Mouse (Mus musculus) forebrain, embryonic 13.5 days (tissue): ENCODE results near the gene Dpysl5. TPM values are rescaled to one million over a fixed set of nuclear protein-coding genes. Genes with fewer than 3 reads are reported as not detected.
A peak's percentile ranks its signal among the peaks of the same experiment; 100 is the strongest.

Experiments
- ATAC-seq: fragments of 200-750 bp; cut with Nextera tagmentation; 2 replicates; pipeline ENCODE4 v1.8.0; 2017
- H3K27ac ChIP-seq: fragments of 300-500 bp; sonication (generic); 2 replicates; pipeline ENCODE4 v1.5.1; 2015; ENCODE audit warnings: inconsistent platforms, mild to moderate bottlenecking, moderate library complexity
- H3K27me3 ChIP-seq: fragments of 300-500 bp; sonication (generic); 2 replicates; pipeline ENCODE4 v1.6.1; 2015; ENCODE audit warnings: mild to moderate bottlenecking, inconsistent platforms
- H3K36me3 ChIP-seq: fragments of 300-500 bp; sonication (generic); 2 replicates; pipeline ENCODE4 v1.6.1; 2015; ENCODE audit warnings: mild to moderate bottlenecking, inconsistent platforms; ENCODE audit not compliant: poor library complexity, severe bottlenecking
- H3K4me1 ChIP-seq: fragments of 300-500 bp; sonication (generic); 2 replicates; pipeline ENCODE4 v1.6.1; 2015; ENCODE audit warnings: inconsistent platforms
- H3K4me2 ChIP-seq: fragments of 300-500 bp; sonication (generic); 2 replicates; pipeline ENCODE4 v1.6.1; 2015; ENCODE audit warnings: inconsistent platforms, mild to moderate bottlenecking, moderate library complexity
- H3K4me3 ChIP-seq: fragments of 300-500 bp; sonication (generic); 2 replicates; pipeline ENCODE4 v1.5.1; 2015; ENCODE audit warnings: mild to moderate bottlenecking, inconsistent platforms
- H3K9ac ChIP-seq: fragments of 300-500 bp; sonication (generic); 2 replicates; pipeline ENCODE4 v1.6.1; 2015; ENCODE audit warnings: mild to moderate bottlenecking, inconsistent platforms
- H3K9me3 ChIP-seq: fragments of 300-500 bp; sonication (generic); replicated peaks from 2 replicates; pipeline ENCODE4 v1.6.1; 2016; ENCODE audit warnings: inconsistent platforms
- WGBS: fragments of 180-500 bp; shearing (Covaris S2); methylation state at CpG from one replicate; pipeline ENCODE4 v1.1.7; 2015; 5-methylcytosine and 5-hydroxymethylcytosine counted together
- polyA plus RNA-seq: library from polyadenylated mRNA; unstranded; fragments of >200 nt; fragmentation: Nextera tagmentation; extraction: Ambion mirVana; gene quantifications from 2 replicates; pipeline ENCODE4 v1.2.1, GENCODE M21; 2015

Gene Dpysl5
- polyA plus RNA-seq, 1 experiment from 2014 or later, result 118 TPM

GRCm38 (mm10) chr5:30814424-30815119 is 103.2 kb downstream of the Dpysl5 start, which contains the start of gene Mapre3:
Gene Mapre3 (plus strand): TSS chr5:30814641.
- H3K9ac ChIP-seq, result peak within 1 kb of the TSS; percentile 88
- peak within 1 kb of the TSS; percentile 91 for H3K4me2 ChIP-seq
- no peaks in the 10 kb centered on the region for H3K36me3 ChIP-seq
- H3K4me1 ChIP-seq, result peaks cover 30% of the 10 kb centered on the region
- peak within 1 kb of the TSS; percentile 83 for H3K4me3 ChIP-seq
- no peaks in the 10 kb centered on the region for H3K27me3 ChIP-seq
- peak; percentile 97 for ATAC-seq
- peak within 1 kb of the TSS; percentile 89 for H3K27ac ChIP-seq
- H3K9me3 ChIP-seq, result no peaks in the 10 kb centered on the region
- WGBS, result under 1% methylated on average over 55 of the region's 59 CpGs

- Histone ChIP-seq H3K4me2 (peak overlapping the region; percentile 91), H3K4me3 (peak overlapping the region; percentile 83), H3K9me3 (no peaks in the 10 kb centered on the region), H3K27me3 (no peaks in the 10 kb centered on the region), H3K4me1 (peaks cover 30% of the 10 kb centered on the region), H3K27ac (peak overlapping the region; percentile 89), H3K36me3 (no peaks in the 10 kb centered on the region), H3K9ac (peak overlapping the region; percentile 88)
- WGBS, result 0% methylated on average over 7 of the region's 7 CpGs
- ATAC-seq, result 0 out of 2 replicates have a peak, but pooled peaks have one; percentile 1
Measured at GRCm38 (mm10) chr5:30815120-30815465, 103.7 kb downstream of the Dpysl5 start.

- Histone ChIP-seq H3K9ac (peak overlapping the region; percentile 43), H3K27me3 (no peaks in the 10 kb centered on the region), H3K4me2 (peak overlapping the region; percentile 91), H3K27ac (no peak overlapping the region; the same call in 1 of the 2 replicates), H3K36me3 (no peaks in the 10 kb centered on the region), H3K4me1 (peaks cover 30% of the 10 kb centered on the region), H3K4me3 (peak overlapping the region; percentile 83), H3K9me3 (no peaks in the 10 kb centered on the region)
- 74% methylated on average over 8 of the region's 8 CpGs for WGBS
- no peak for ATAC-seq
Measured at GRCm38 (mm10) chr5:30816261-30816791, 105.0 kb downstream of the Dpysl5 start.

- Histone ChIP-seq H3K4me2 (no peak overlapping the region), H3K4me3 (no peak overlapping the region), H3K27ac (no peak overlapping the region), H3K9ac (no peak overlapping the region), H3K9me3 (no peaks in the 10 kb centered on the region), H3K4me1 (peaks cover 37% of the 10 kb centered on the region), H3K36me3 (no peaks in the 10 kb centered on the region), H3K27me3 (no peaks in the 10 kb centered on the region)
- no peak for ATAC-seq
- 90% methylated on average over 8 of the region's 8 CpGs for WGBS
Measured at GRCm38 (mm10) chr5:30818758-30819309, 107.5 kb downstream of the Dpysl5 start.

GRCm38 (mm10) chr5:30822689-30823088 is 111.3 kb downstream of the Dpysl5 start:
- Histone ChIP-seq H3K27ac (no peak overlapping the region; the same call in 1 of the 2 replicates), H3K27me3 (no peaks in the 10 kb centered on the region), H3K9ac (no peak overlapping the region), H3K4me2 (no peak overlapping the region), H3K4me3 (no peak overlapping the region), H3K4me1 (peaks cover 23% of the 10 kb centered on the region), H3K36me3 (no peaks in the 10 kb centered on the region), H3K9me3 (no peaks in the 10 kb centered on the region)
- WGBS, result 89% methylated on average over 5 of the region's 5 CpGs
- ATAC-seq, result no peak

GRCm38 (mm10) chr5:30823091-30823490 is 111.7 kb downstream of the Dpysl5 start:
- H3K27ac ChIP-seq, result no peak overlapping the region; the same call in 1 of the 2 replicates
- H3K9me3 ChIP-seq, result no peaks in the 10 kb centered on the region
- H3K4me2 ChIP-seq, result no peak overlapping the region
- no peaks in the 10 kb centered on the region for H3K27me3 ChIP-seq
- peaks cover 23% of the 10 kb centered on the region for H3K4me1 ChIP-seq
- WGBS, result 90% methylated on average over 3 of the region's 3 CpGs
- H3K4me3 ChIP-seq, result no peak overlapping the region
- H3K36me3 ChIP-seq, result no peaks in the 10 kb centered on the region
- no peak for ATAC-seq
- H3K9ac ChIP-seq, result no peak overlapping the region

DNA sequence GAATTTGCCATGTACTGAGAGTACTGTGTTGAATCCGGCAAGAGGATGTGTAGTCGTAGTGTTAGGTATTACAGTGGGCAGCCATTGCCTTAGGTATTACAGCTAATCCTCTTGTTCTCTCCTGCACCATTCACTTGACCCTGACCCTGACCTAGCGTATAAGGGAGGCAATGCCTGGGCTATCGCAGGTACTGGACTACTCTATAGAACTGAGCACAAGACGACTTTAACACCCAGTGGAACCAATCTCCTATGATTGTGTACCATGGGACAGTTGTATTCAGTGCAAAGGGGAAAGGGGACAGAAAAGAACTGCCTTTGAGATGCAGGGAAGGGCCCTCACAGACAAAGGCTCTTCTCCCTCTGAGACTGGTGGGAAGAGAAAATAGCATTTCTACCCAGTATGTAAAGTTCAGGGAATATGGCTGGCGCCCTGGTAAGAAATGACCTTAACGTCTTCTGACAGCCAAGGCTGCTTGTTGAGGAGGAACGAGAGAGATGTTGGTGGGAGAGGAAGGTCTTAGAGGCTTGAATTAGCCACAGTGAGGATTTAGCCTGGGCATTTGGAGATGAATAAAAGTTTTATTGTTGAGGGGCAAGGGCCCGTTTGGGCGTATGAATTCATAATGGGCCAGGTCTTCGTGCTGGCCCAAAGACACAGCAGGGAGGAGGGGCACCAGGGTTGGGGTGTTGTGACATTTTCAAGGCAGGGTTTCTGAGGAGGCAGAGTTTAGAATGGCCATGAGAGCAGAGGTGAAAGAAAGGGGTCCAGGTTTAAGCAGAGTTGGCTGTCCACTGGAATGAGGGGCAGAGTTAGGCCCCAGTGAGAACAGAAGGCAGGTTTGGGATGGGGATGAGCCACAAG is 113.0 kb downstream of the Dpysl5 start:
- ATAC-seq, result no peak
- Histone ChIP-seq H3K9me3 (no peaks in the 10 kb centered on the region), H3K4me1 (peaks cover 23% of the 10 kb centered on the region), H3K4me3 (no peak overlapping the region), H3K36me3 (no peaks in the 10 kb centered on the region), H3K27me3 (no peaks in the 10 kb centered on the region), H3K4me2 (no peak overlapping the region), H3K27ac (no peak overlapping the region), H3K9ac (no peak overlapping the region)
- WGBS, result 40% methylated on average over 11 of the region's 11 CpGs

- H3K27me3 ChIP-seq, result no peaks in the 10 kb centered on the region
- no peaks in the 10 kb centered on the region for H3K36me3 ChIP-seq
- ATAC-seq, result no peak
- 67% methylated on average over 10 of the region's 10 CpGs for WGBS
- no peak overlapping the region for H3K4me2 ChIP-seq
- H3K9me3 ChIP-seq, result no peaks in the 10 kb centered on the region
- peaks cover 23% of the 10 kb centered on the region for H3K4me1 ChIP-seq
- H3K4me3 ChIP-seq, result no peak overlapping the region
- peak overlapping the region; percentile 10; the same call in 1 of the 2 replicates for H3K27ac ChIP-seq
- H3K9ac ChIP-seq, result no peak overlapping the region
Measured at GRCm38 (mm10) chr5:30825166-30825565, 113.8 kb downstream of the Dpysl5 start.

- H3K36me3 ChIP-seq, result no peaks in the 10 kb centered on the region
- H3K27ac ChIP-seq, result no peak overlapping the region
- no peak overlapping the region for H3K4me2 ChIP-seq
- 73% methylated on average over 6 of the region's 6 CpGs for WGBS
- no peak overlapping the region for H3K9ac ChIP-seq
- H3K4me3 ChIP-seq, result no peak overlapping the region
- H3K27me3 ChIP-seq, result no peaks in the 10 kb centered on the region
- no peak for ATAC-seq
- H3K9me3 ChIP-seq, result no peaks in the 10 kb centered on the region
- peaks cover 23% of the 10 kb centered on the region for H3K4me1 ChIP-seq
Measured at GRCm38 (mm10) chr5:30825821-30826220, 114.5 kb downstream of the Dpysl5 start.

- no peak overlapping the region for H3K4me2 ChIP-seq
- no peak overlapping the region for H3K9ac ChIP-seq
- peaks cover 12% of the 10 kb centered on the region; the same call in 1 of the 2 replicates for H3K9me3 ChIP-seq
- no peak overlapping the region for H3K4me3 ChIP-seq
- WGBS, result 87% methylated on average over 3 of the region's 3 CpGs
- ATAC-seq, result no peak
- H3K4me1 ChIP-seq, result no peaks in the 10 kb centered on the region
- no peaks in the 10 kb centered on the region for H3K27me3 ChIP-seq
- peaks cover 19% of the 10 kb centered on the region for H3K36me3 ChIP-seq
- H3K27ac ChIP-seq, result no peak overlapping the region
Measured at GRCm38 (mm10) chr5:30833416-30833815, 122.1 kb downstream of the Dpysl5 start.

DNA sequence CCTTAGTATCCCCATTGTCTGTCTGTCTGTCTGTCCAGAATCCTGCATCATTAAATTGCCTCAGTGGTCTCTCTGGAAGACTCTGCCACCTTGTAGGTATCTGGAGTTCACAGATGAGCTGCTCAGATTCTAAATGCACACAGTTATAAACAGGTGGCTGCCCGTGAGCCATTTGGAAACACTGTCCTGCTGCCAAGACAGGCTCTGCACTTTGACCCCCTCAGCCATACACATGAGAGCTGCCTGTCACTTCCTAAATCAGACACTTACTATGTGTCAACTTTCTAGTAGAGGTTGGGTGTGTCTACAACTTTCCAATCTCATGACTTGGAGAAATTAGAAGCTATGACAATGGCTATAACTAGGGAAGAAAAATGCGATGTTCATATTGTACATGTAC is 128.4 kb downstream of the Dpysl5 start:
- 87% methylated on average over 2 of the region's 2 CpGs for WGBS
- H3K9me3 ChIP-seq, result peaks cover 12% of the 10 kb centered on the region; the same call in 1 of the 2 replicates
- H3K4me2 ChIP-seq, result no peak overlapping the region
- no peak for ATAC-seq
- no peaks in the 10 kb centered on the region for H3K27me3 ChIP-seq
- no peak overlapping the region for H3K9ac ChIP-seq
- H3K4me1 ChIP-seq, result no peaks in the 10 kb centered on the region
- peaks cover 19% of the 10 kb centered on the region for H3K36me3 ChIP-seq
- no peak overlapping the region for H3K27ac ChIP-seq
- H3K4me3 ChIP-seq, result no peak overlapping the region

- Histone ChIP-seq H3K4me2 (no peak overlapping the region), H3K27me3 (no peaks in the 10 kb centered on the region), H3K4me3 (no peak overlapping the region), H3K9ac (no peak overlapping the region), H3K9me3 (peaks cover 4% of the 10 kb centered on the region; the same call in 1 of the 2 replicates), H3K27ac (no peak overlapping the region), H3K36me3 (peaks cover 13% of the 10 kb centered on the region), H3K4me1 (no peaks in the 10 kb centered on the region)
- 61% methylated on average over 3 of the region's 3 CpGs for WGBS
- ATAC-seq, result no peak
Measured at GRCm38 (mm10) chr5:30841896-30842295, 130.5 kb downstream of the Dpysl5 start.
